In the genomic region with DNA sequence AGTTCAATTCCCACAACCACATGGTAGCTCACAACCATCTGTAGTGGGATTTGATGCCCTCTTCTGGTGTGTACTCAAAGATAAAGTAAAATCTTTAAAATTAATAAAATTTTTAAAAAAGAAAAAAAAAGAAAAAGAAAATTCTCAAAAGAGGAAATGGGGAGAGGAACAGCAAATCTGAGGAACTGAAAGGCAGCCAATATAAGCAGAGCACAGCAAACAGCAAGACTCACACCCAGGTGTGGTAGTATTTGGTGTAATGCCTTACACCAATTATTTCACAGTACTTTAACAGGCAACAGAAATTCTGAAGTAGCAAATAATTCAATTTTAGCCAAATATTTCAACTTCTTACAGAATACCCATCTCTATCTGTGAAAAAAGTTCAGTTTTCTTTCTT, we compare ENCODE assay signal across 20 mouse cellular contexts.
"Had no signal": no experiment of that assay in that cellular context is flagged by ENCODE, and none has a peak within 500 bp of the region (broad histone marks: within the 10 kb centered on the region; RNA-seq: fewer than 3 reads in every experiment).

No protein-coding gene starts in this region.

- H3K9ac ChIP-seq: limb, embryonic 12.5 days; limb, embryonic 15.5 days; liver, embryonic 14.5 days; liver, postnatal 0 days; lung, embryonic 15.5 days; midbrain, embryonic 12.5 days; neural tube, embryonic 13.5 days had no signal

- DNase-seq: kidney, adult 18-20 months; kidney, adult 9 months; kidney, postnatal 25 days; left cerebral cortex, postnatal 4 days; liver, postnatal 0 days; lung, postnatal 10 days; lung, postnatal 36 days; thymus, adult 18-20 months; thymus, postnatal 36 days had no signal

- H3K9me3 ChIP-seq: limb, embryonic 12.5 days; limb, embryonic 15.5 days; lung, embryonic 15.5 days; midbrain, embryonic 12.5 days; neural tube, embryonic 13.5 days had no signal

- H3K27ac ChIP-seq: kidney, postnatal 0 days; limb, embryonic 12.5 days; limb, embryonic 15.5 days; liver, embryonic 14.5 days; lung, embryonic 15.5 days; midbrain, embryonic 12.5 days; neural tube, embryonic 13.5 days had no signal

- H3K4me2 ChIP-seq: limb, embryonic 12.5 days; limb, embryonic 15.5 days; liver, embryonic 11.5 days; lung, embryonic 15.5 days; midbrain, embryonic 12.5 days; neural tube, embryonic 13.5 days had no signal

- H3K4me3 ChIP-seq: limb, embryonic 12.5 days; limb, embryonic 15.5 days; lung, embryonic 15.5 days; midbrain, embryonic 12.5 days; myocyte; neural tube, embryonic 13.5 days had no signal

- H3K27me3 ChIP-seq: limb, embryonic 12.5 days; limb, embryonic 15.5 days; lung, embryonic 15.5 days; midbrain, embryonic 12.5 days; neural tube, embryonic 13.5 days had no signal

- ATAC-seq: intestine, embryonic 16.5 days; liver, postnatal 0 days; midbrain, embryonic 16.5 days had no signal
